Mouse (Mus musculus): ENCODE results near the gene Scgb2b11. TPM values are rescaled to one million over a fixed set of nuclear protein-coding genes. Genes with fewer than 3 reads are reported as not detected.
"Not testable (repeated sequence)": the region's sequence is repeated elsewhere in the genome, so short reads cannot be mapped to it uniquely, and the experiment has no call there.

Gene Scgb2b11
- not detected in 2 replicates for polyA plus RNA-seq (2012; rRNA removed)

DNA sequence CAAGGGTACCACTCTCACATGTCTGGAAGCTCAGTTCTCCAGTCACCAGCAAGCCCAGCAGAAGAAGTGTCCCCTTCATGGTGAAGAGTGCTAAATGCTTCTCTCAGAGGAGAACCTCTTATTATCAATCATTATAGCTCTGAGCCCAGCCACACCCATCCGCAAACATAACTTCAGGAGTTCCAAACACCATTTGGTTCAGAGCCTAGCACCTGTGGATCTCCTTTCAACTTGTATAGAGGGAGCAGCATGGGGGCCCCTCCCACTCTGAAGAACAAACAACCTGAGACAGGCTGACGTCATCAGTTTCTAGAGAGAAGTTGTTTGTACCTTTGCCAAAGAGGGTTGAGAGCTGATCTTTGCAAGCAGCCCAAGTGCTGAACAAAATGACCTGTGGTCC lies at the start of gene Scgb2b11:
Gene Scgb2b11, minus strand, starts transcription at position 101 of the 400 bp plus-strand sequence.
- DNase-seq (ENCODE audit: low read depth): not testable (repeated sequence)

DNA sequence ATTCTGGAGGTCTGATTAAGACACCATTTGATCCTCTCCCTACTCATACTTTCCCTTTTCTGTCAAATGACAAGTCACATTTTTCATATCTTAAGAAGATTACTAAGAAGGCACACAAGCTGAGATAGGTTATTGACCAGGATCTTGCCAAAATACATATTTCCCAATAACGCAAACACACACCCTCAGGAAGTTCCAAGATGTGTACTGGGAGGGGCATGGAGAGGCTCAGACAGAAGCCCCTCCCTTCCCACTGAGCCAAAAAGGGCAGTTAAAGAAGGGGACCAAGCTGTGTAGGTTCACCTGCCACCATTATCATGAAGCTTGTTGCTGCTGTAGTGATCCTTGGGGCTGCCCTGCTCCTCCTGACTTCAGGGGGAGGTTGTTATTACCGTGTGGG lies 11.6 kb upstream of the Scgb2b11 start, which contains the start of gene Scgb1b11:
Gene Scgb1b11, plus strand, starts transcription at position 301 of the 400 bp plus-strand sequence.
- DNase-seq (ENCODE audit: low read depth): not testable (repeated sequence)

Other genes starting within 250 kb of the Scgb2b11 start
- not detected in 2 replicates for gene Scgb1b10, start 110.3 kb downstream of the Scgb2b11 start, polyA plus RNA-seq (2012; rRNA removed)
- gene Scgb1b11, start 11.7 kb upstream of the Scgb2b11 start, polyA plus RNA-seq (2012; rRNA removed): not detected in 2 replicates
- not detected in 2 replicates for gene Scgb2b12, start 116.1 kb upstream of the Scgb2b11 start, polyA plus RNA-seq (2012; rRNA removed)
- not detected in 2 replicates for gene Scgb1b12, start 123.0 kb upstream of the Scgb2b11 start, polyA plus RNA-seq (2012; rRNA removed)
- not detected in 2 replicates for gene Scgb1b29, start 230.4 kb upstream of the Scgb2b11 start, polyA plus RNA-seq (2012; rRNA removed)

Measured in gonadal fat pad, adult 2 months (tissue).